Mouse (Mus musculus) MEL (cell line): Measurements from ENCODE around the gene Tent4b. TPM values are rescaled to one million over a fixed set of nuclear protein-coding genes. Genes with fewer than 3 reads are reported as not detected.

Source experiments
- DNase-seq: peaks from one replicate; pipeline ENCODE4 v3.0.0; 2011; ENCODE audit warnings: low read depth, low spot score
- H3K27ac ChIP-seq: 2 replicates; pipeline ENCODE4 v1.5.1; 2012; ENCODE audit warnings: low read depth, mild to moderate bottlenecking, control low read depth, low read length, moderate library complexity; ENCODE audit not compliant: control insufficient read depth
- H3K27me3 ChIP-seq, 2 experiments: fragments of 150-350 bp in 1 of 2; sonication (generic) in 1 of 2; 2 replicates each; pipeline ENCODE4 v1.6.1; 2012; ENCODE audit warnings: low read length in 2 of 2, mild to moderate bottlenecking in 2 of 2, improper control_type of control experiment in 1 of 2, moderate library complexity in 1 of 2; ENCODE audit not compliant: insufficient read depth in 2 of 2, control insufficient read depth in 1 of 2
- H3K36me3 ChIP-seq, 2 experiments: 2 replicates each; pipeline ENCODE4 v1.6.1; 2012 to 2014; ENCODE audit warnings: low read length in 2 of 2, improper control_type of control experiment in 1 of 2, inconsistent platforms in 1 of 2, mild to moderate bottlenecking in 1 of 2; ENCODE audit not compliant: insufficient read depth in 2 of 2, control insufficient read depth in 1 of 2
- H3K4me1 ChIP-seq, 2 experiments: fragments of 150-350 bp in 1 of 2; sonication (generic) in 1 of 2; 2 replicates each; pipeline ENCODE4 v1.6.1; 2012; ENCODE audit warnings: low read length in 2 of 2, improper control_type of control experiment in 1 of 2, mild to moderate bottlenecking in 1 of 2; ENCODE audit not compliant: insufficient read depth in 2 of 2, control insufficient read depth in 1 of 2
- H3K4me3 ChIP-seq, 2 experiments: fragments of 150-350 bp in 1 of 2; sonication (generic) in 1 of 2; 2 replicates each; pipeline ENCODE4 v1.5.1; 2012; ENCODE audit warnings: low read depth in 2 of 2, low read length in 2 of 2, mild to moderate bottlenecking in 2 of 2, moderate library complexity in 2 of 2, control low read depth in 1 of 2, improper control_type of control experiment in 1 of 2; ENCODE audit not compliant: control insufficient read depth in 1 of 2, insufficient read depth in 1 of 2
- H3K79me2 ChIP-seq: 2 replicates; pipeline ENCODE4 v1.6.1; 2012; ENCODE audit warnings: mild to moderate bottlenecking, low read length, moderate library complexity; ENCODE audit not compliant: control insufficient read depth, poor library complexity, insufficient read depth
- H3K9ac ChIP-seq: 2 replicates; pipeline ENCODE4 v1.6.1; 2012; ENCODE audit warnings: low read depth, mild to moderate bottlenecking, control low read depth, low read length, moderate library complexity; ENCODE audit not compliant: control insufficient read depth, poor library complexity, severe bottlenecking
- H3K9me3 ChIP-seq: fragments of 150-350 bp; sonication (generic); replicated peaks from 2 replicates; pipeline ENCODE4 v1.6.1; 2012; ENCODE audit warnings: mild to moderate bottlenecking, low read length, improper control_type of control experiment, moderate library complexity; ENCODE audit not compliant: insufficient read depth
- BHLHE40 ChIP-seq: IDR thresholded peaks from 2 replicates; pipeline ENCODE4 v1.6.1; 2012; ENCODE audit warnings: low read depth, mild to moderate bottlenecking, inconsistent platforms, low read length, improper control_type of control experiment, borderline replicate concordance
- CHD2 ChIP-seq: IDR thresholded peaks from 2 replicates; pipeline ENCODE4 v1.6.1; 2011; ENCODE audit warnings: low read length, improper control_type of control experiment
- E2F4 ChIP-seq: IDR thresholded peaks from 2 replicates; pipeline ENCODE4 v1.6.1; 2011; ENCODE audit warnings: low read depth, low read length, improper control_type of control experiment, borderline replicate concordance
- EP300 ChIP-seq, 2 experiments: IDR thresholded peaks; 2 replicates each; pipeline ENCODE4 v1.6.1; 2011; ENCODE audit warnings: improper control_type of control experiment in 2 of 2, low read length in 2 of 2, low read depth in 1 of 2, mild to moderate bottlenecking in 1 of 2
- HCFC1 ChIP-seq: IDR thresholded peaks from 2 replicates; pipeline ENCODE4 v1.6.1; 2012; ENCODE audit warnings: low read depth, mild to moderate bottlenecking, inconsistent platforms, low read length, improper control_type of control experiment, moderate library complexity
- MXI1 ChIP-seq: IDR thresholded peaks from 2 replicates; pipeline ENCODE4 v1.6.1; 2011; ENCODE audit warnings: mild to moderate bottlenecking, low read depth, low read length, improper control_type of control experiment
- MYB ChIP-seq: IDR thresholded peaks from 2 replicates; pipeline ENCODE4 v1.6.1; 2011; ENCODE audit warnings: mild to moderate bottlenecking, low read depth, low read length, improper control_type of control experiment
- MYC ChIP-seq: IDR thresholded peaks from 2 replicates; pipeline ENCODE4 v1.6.1; 2011; ENCODE audit warnings: low read depth, mild to moderate bottlenecking, low read length, improper control_type of control experiment, moderate library complexity
- NRF1 ChIP-seq: IDR thresholded peaks from 2 replicates; pipeline ENCODE4 v1.6.1; 2014; ENCODE audit warnings: low read depth, mild to moderate bottlenecking, inconsistent platforms, low read length, improper control_type of control experiment, moderate library complexity; ENCODE audit not compliant: poor library complexity, insufficient read depth, severe bottlenecking
- POLR2AphosphoS2 ChIP-seq: IDR thresholded peaks from 2 replicates; pipeline ENCODE4 v1.6.1; 2011; ENCODE audit warnings: low read length, improper control_type of control experiment
- RAD21 ChIP-seq: IDR thresholded peaks from 2 replicates; pipeline ENCODE4 v1.6.1; 2011; ENCODE audit warnings: mild to moderate bottlenecking, low read depth, low read length, improper control_type of control experiment
- RCOR1 ChIP-seq: IDR thresholded peaks from 2 replicates; pipeline ENCODE4 v1.6.1; 2012; ENCODE audit warnings: low read depth, mild to moderate bottlenecking, inconsistent platforms, low read length, improper control_type of control experiment
- SIN3A ChIP-seq: IDR thresholded peaks from 2 replicates; pipeline ENCODE4 v1.6.1; 2012; ENCODE audit warnings: low read length, improper control_type of control experiment, inconsistent platforms
- TCF12 ChIP-seq: IDR thresholded peaks from 2 replicates; pipeline ENCODE4 v1.6.1; 2014; ENCODE audit warnings: low read depth, mild to moderate bottlenecking, inconsistent platforms, low read length, improper control_type of control experiment, moderate library complexity
- USF1 ChIP-seq: IDR thresholded peaks from 2 replicates; pipeline ENCODE4 v1.6.1; 2014; ENCODE audit warnings: low read depth, mild to moderate bottlenecking, inconsistent platforms, low read length, improper control_type of control experiment, moderate library complexity
- USF2 ChIP-seq, 2 experiments: IDR thresholded peaks; 2 replicates each; pipeline ENCODE4 v1.6.1; 2011 to 2012; ENCODE audit warnings: improper control_type of control experiment in 2 of 2, low read length in 2 of 2, borderline replicate concordance in 1 of 2, inconsistent platforms in 1 of 2, low read depth in 1 of 2, mild to moderate bottlenecking in 1 of 2; ENCODE audit not compliant: insufficient read depth in 1 of 2
- polyA plus RNA-seq, 2 experiments: library from polyadenylated mRNA; stranded (reverse) in 1 of 2; unstranded in 1 of 2; fragments of >175 nt in 1 of 2; fragments of >200 nt in 1 of 2; gene quantifications; 2 replicates each; pipeline versions ENCODE4 v1.2.1 to v1.2.4; 2012; ENCODE audit warnings: low replicate concordance in 2 of 2, low read depth in 1 of 2; ENCODE audit not compliant: insufficient read length in 2 of 2, insufficient read depth in 1 of 2, missing spikeins in 1 of 2
- total RNA-seq: library from RNA; depleted of rRNA; stranded (reverse); fragments of 300-350 nt; gene quantifications from 2 replicates; pipeline ENCODE4 v1.2.3, GENCODE M21; 2012

The Tent4b gene
- total and polyA plus RNA-seq, 3 experiments = 25.9 to 45.3 TPM; not detected in 1

DNA sequence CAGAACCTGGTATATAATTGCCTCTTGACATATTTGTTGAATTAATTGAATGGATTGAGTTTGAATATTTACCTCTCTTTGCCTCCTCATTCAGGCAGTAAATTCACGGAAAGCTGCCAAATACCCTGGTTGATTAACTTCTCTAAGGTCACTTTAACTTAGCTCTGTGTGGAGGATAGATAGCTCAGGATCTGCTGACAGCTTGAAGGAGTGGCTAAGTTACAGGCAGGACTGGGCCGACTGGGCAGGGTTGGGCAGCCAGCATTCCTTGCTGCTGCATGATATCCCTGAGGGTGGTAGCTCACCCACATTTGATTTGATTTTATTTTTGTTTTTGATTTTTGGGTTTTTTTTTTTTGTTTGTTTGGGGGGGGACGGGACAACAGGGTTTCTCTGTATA is 1.7 kb upstream of the Tent4b start:
- Histone ChIP-seq H3K79me2 (peaks cover 31% of the 10 kb centered on the region), H3K9ac (no peak overlapping the region), H3K27me3 (peaks cover 0 to 2% of the 10 kb centered on the region in 2 experiments; a peak in 2 of 4 replicates), H3K4me3 (no peak overlapping the region), H3K27ac (no peak overlapping the region)
- DNase-seq = peak; percentile 37
- no peak for TF ChIP-seq TCF12
- TF ChIP-seq MYB = no peak
- TF ChIP-seq HCFC1 = no peak
- TF ChIP-seq USF1 = no peak
- no peak for TF ChIP-seq RAD21
- TF ChIP-seq EP300 (IDR thresholded peaks at IDR 0.05; ENCODE audit: low read depth in 1 of 2, low read length in 2 of 2) = no peak
- TF ChIP-seq CHD2 = no peak
- TF ChIP-seq BHLHE40 = no peak
- TF ChIP-seq USF2 (IDR thresholded peaks at IDR 0.05; ENCODE audit: borderline replicate concordance in 1 of 2, insufficient read depth in 1 of 2, low read depth in 1 of 2, low read length in 2 of 2) = no peak
- TF ChIP-seq RCOR1 = no peak
- TF ChIP-seq, all 39 proteins: peak for 0
- Histone ChIP-seq H3K36me3 (peaks cover 0 to 15% of the 10 kb centered on the region in 2 experiments; a peak in 3 of 4 replicates), H3K9me3 (no peaks in the 10 kb centered on the region), H3K4me1 (peaks cover 5 to 17% of the 10 kb centered on the region in 2 experiments)

DNA sequence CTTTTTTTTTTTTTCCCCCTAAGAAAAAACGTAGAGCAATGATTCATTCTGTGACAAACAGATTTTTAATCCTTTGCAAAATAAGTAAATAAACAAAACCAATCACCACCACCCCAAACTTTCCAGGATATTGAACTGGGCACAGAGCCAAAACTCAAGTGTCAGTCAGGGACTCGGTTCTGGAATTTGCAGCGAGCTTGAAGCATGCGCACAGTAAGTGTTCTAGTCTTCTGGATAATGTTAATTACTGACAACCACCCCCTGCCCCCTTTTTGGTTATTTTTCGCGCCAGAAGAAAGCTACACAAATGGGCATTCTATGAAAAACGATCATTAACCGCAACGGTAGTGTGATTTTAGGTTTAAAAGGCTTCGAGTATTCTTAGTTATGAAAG is 465 bp upstream of the Tent4b start:
- Histone ChIP-seq H3K27ac (peak overlapping the region; percentile 57), H3K9me3 (no peaks in the 10 kb centered on the region), H3K9ac (peak overlapping the region; percentile 96), H3K79me2 (peaks cover 40% of the 10 kb centered on the region), H3K36me3 (peaks cover 0 to 15% of the 10 kb centered on the region in 2 experiments; a peak in 3 of 4 replicates), H3K4me3 (peak overlapping the region; percentile 83 to 84), H3K27me3 (no peaks in the 10 kb centered on the region; a peak in 1 of 4 replicates), H3K4me1 (peaks cover 5 to 17% of the 10 kb centered on the region in 2 experiments)
- TF ChIP-seq POLR2AphosphoS2 (no peak), MXI1 (no peak), NRF1 (peak; percentile 62; the same call in 1 of the 2 replicates), E2F4 (0 out of 2 replicates have a peak, but pooled peaks have one; percentile 23), SIN3A (0 out of 2 replicates have a peak, but pooled peaks have one; percentile 14), MYC (no peak)
- DNase-seq = peak; percentile 60
